Comparison of ENCODE assay signal across 12 mouse cellular contexts in genomic region chr6:108321653-108322052, GRCm38 (mm10).
DNase-seq lines count a peak whose midpoint lies in the region; ATAC-seq and TF ChIP-seq lines count a peak whose summit lies in the region.
"Had no signal": no experiment of that assay in that cellular context is flagged by ENCODE, and none has a peak within 500 bp of the region (broad histone marks: within the 10 kb centered on the region; RNA-seq: fewer than 3 reads in every experiment).

No protein-coding gene starts in this region.

- no peak for TF ChIP-seq CTCF in lung, embryonic 14.5 days (IDR thresholded peaks at IDR 0.05; ENCODE audit: low read depth)

- 61% methylated on average over 2 of the region's 2 CpGs for WGBS in heart, embryonic 12.5 days
- WGBS in lung, embryonic 14.5 days: 68% methylated on average over 2 of the region's 2 CpGs
- 63% methylated on average over 2 of the region's 2 CpGs for WGBS in hindbrain, embryonic 16.5 days

- H3K4me3 ChIP-seq in heart, embryonic 12.5 days: no peak overlapping the region
- H3K4me3 ChIP-seq in lung, embryonic 14.5 days (ENCODE audit: low read depth, low read length): no peak overlapping the region
- no peak overlapping the region for H3K4me3 ChIP-seq in hindbrain, embryonic 16.5 days (ENCODE audit: low read length)
- H3K4me3 ChIP-seq: heart, embryonic 13.5 days had no signal

- no peak overlapping the region for H3K27ac ChIP-seq in heart, embryonic 12.5 days (ENCODE audit: poor library complexity, severe bottlenecking)
- no peak overlapping the region for H3K27ac ChIP-seq in lung, embryonic 14.5 days (ENCODE audit: low read depth)
- H3K27ac ChIP-seq in hindbrain, embryonic 16.5 days (ENCODE audit: low read depth, low read length): no peak overlapping the region
- H3K27ac ChIP-seq: heart, embryonic 13.5 days had no signal

- no peak overlapping the region for H3K9ac ChIP-seq in heart, embryonic 12.5 days
- H3K9ac ChIP-seq in lung, embryonic 14.5 days: no peak overlapping the region
- no peak overlapping the region for H3K9ac ChIP-seq in hindbrain, embryonic 16.5 days (ENCODE audit: low read depth, low read length)
- H3K9ac ChIP-seq: heart, embryonic 13.5 days had no signal

- no peaks in the 10 kb centered on the region for H3K27me3 ChIP-seq in heart, embryonic 12.5 days (replicated peaks)
- no peaks in the 10 kb centered on the region for H3K27me3 ChIP-seq in lung, embryonic 14.5 days (ENCODE audit: insufficient read depth, low read length)
- H3K27me3 ChIP-seq in hindbrain, embryonic 16.5 days (replicated peaks; ENCODE audit: control insufficient read depth, insufficient read depth, low read length): no peaks in the 10 kb centered on the region
- H3K27me3 ChIP-seq: heart, embryonic 13.5 days had no signal

- no peak for ATAC-seq in heart, embryonic 12.5 days (ENCODE audit: insufficient number of reproducible peaks, low FRiP score)
- 0 out of 2 replicates have a peak, but pooled peaks have one; percentile 31 for ATAC-seq in lung, embryonic 14.5 days (ENCODE audit: insufficient read depth)
- no peak; the same call in 1 of the 2 replicates for ATAC-seq in hindbrain, embryonic 16.5 days

- no peak overlapping the region for H3K4me2 ChIP-seq in heart, embryonic 12.5 days
- no peak overlapping the region for H3K4me2 ChIP-seq in lung, embryonic 14.5 days
- no peak overlapping the region for H3K4me2 ChIP-seq in hindbrain, embryonic 16.5 days (ENCODE audit: low read length)
- H3K4me2 ChIP-seq: heart, embryonic 13.5 days had no signal

- H3K4me1 ChIP-seq in heart, embryonic 12.5 days (replicated peaks): peaks cover 26% of the 10 kb centered on the region
- H3K4me1 ChIP-seq in lung, embryonic 14.5 days (ENCODE audit: insufficient read depth): no peaks in the 10 kb centered on the region
- H3K4me1 ChIP-seq in hindbrain, embryonic 16.5 days (ENCODE audit: control insufficient read depth, insufficient read depth, low read depth, low read length): no peaks in the 10 kb centered on the region

- H3K9me3 ChIP-seq in heart, embryonic 12.5 days (replicated peaks): no peaks in the 10 kb centered on the region
- H3K9me3 ChIP-seq in lung, embryonic 14.5 days (ENCODE audit: low read depth, low read length): no peaks in the 10 kb centered on the region
- H3K9me3 ChIP-seq in hindbrain, embryonic 16.5 days (ENCODE audit: control insufficient read depth, low read length): no peaks in the 10 kb centered on the region
- H3K9me3 ChIP-seq: heart, embryonic 13.5 days had no signal

- DNase-seq in heart, adult 11 months: peak; percentile 88
- DNase-seq in lung, embryonic 14.5 days: no peak
- no peak for DNase-seq in lung, postnatal 4 days
- DNase-seq in cerebellum, postnatal 25 days: peak; percentile 25 to 47
- peak; percentile 77 for DNase-seq in right cerebral cortex, postnatal 25 days
- DNase-seq in adrenal gland, adult 8-10 months: no peak
- DNase-seq: adrenal gland, postnatal 36 days; lung, adult 2 months; midbrain, embryonic 14.5 days had no signal

- no peaks in the 10 kb centered on the region for H3K36me3 ChIP-seq in heart, embryonic 12.5 days
- no peaks in the 10 kb centered on the region for H3K36me3 ChIP-seq in lung, embryonic 14.5 days (ENCODE audit: insufficient read depth)
- H3K36me3 ChIP-seq in hindbrain, embryonic 16.5 days (ENCODE audit: control insufficient read depth, insufficient read depth, low read length): no peaks in the 10 kb centered on the region

Comparison
In these comparisons a context has a peak if more than half of its experiments do, and no peak if none do; other contexts are left out.
1. DNase-seq: peak in heart, adult 11 months (single experiment), cerebellum, postnatal 25 days (2 of 2) and right cerebral cortex, postnatal 25 days (single experiment); none in lung, embryonic 14.5 days (single experiment), lung, postnatal 4 days (0 of 2) and adrenal gland, adult 8-10 months (single experiment).